Mouse (Mus musculus) cortical plate, adult 2 months (tissue): ENCODE measurements around the gene Lsm2.

Experiments
- CTCF ChIP-seq: fragments of 200-500 bp; IDR thresholded peaks from 2 replicates; pipeline ENCODE4 v1.5.1; 2011; ENCODE audit warnings: mild to moderate bottlenecking, control low read depth, low read length; ENCODE audit not compliant: insufficient read depth; ENCODE audit errors: extremely low read depth
- POLR2A ChIP-seq: fragments of 200-500 bp; IDR thresholded peaks from 2 replicates; pipeline ENCODE4 v1.6.1; 2011; ENCODE audit warnings: mild to moderate bottlenecking, low read length, control low read depth; ENCODE audit not compliant: insufficient read depth; ENCODE audit errors: extremely low read depth

- TF ChIP-seq POLR2A (peak; percentile 88), CTCF (peak; percentile 55)
These were observed 29.2 kb upstream of the Lsm2 start for GRCm38 (mm10) chr17:34952378-34953040.
